Mouse (Mus musculus) brain, embryonic 14.5 days (tissue): ENCODE measurements at regions not wholly inside any gene's neighbourhood (a gene's known extent, or its start where the extent isn't known, plus 50 kb on each side); places are given as distances from the start of the nearest gene placed in this dataset.

Experiments used
- CTCF ChIP-seq: fragments of 200-500 bp; IDR thresholded peaks from 2 replicates; pipeline ENCODE4 v1.5.1; 2012; ENCODE audit warnings: inconsistent platforms, mild to moderate bottlenecking, moderate library complexity, borderline replicate concordance; ENCODE audit not compliant: insufficient read depth, insufficient read length; ENCODE audit errors: extremely low read depth
- POLR2A ChIP-seq: fragments of 200-500 bp; IDR thresholded peaks from 2 replicates; pipeline ENCODE4 v1.6.1; 2012; ENCODE audit warnings: mild to moderate bottlenecking, inconsistent platforms, borderline replicate concordance; ENCODE audit not compliant: poor library complexity, insufficient read depth, insufficient read length, severe bottlenecking; ENCODE audit errors: extremely low read depth

- TF ChIP-seq CTCF (no peak), POLR2A (no peak)
These were observed 310.5 kb downstream of the Ptprc start for GRCm38 (mm10) chr1:137865030-137865429.
